Mouse (Mus musculus) v-Abl transformed pro-B cells (cell line): Measurements from ENCODE around the gene Exoc3l2.
"Not testable (repeated sequence)": the region's sequence is repeated elsewhere in the genome, so short reads cannot be mapped to it uniquely, and the experiment has no call there.

Experiments used
- in situ Hi-C, 2 experiments: fragments of 400-800 bp; cut with MboI; formaldehyde crosslinking; loops; one replicate each; pipeline ENCODE4 v1.15.1; 2025; ENCODE audit not compliant: unreplicated experiment in 2 of 2

Gene Exoc3l2

GRCm38 (mm10) chr7:19508924-19509568 lies 45.9 kb downstream of the Exoc3l2 start:
- in situ Hi-C loops: loop anchor here (5.0 to 10.0 kb wide), 3 partner anchors 33 to 106 kb away; partner anchors contain the start of genes Gemin7 (in 1 of the 2) and Zfp296 (in 1 of the 2)

- in situ Hi-C loops: loop anchor here (5.0 to 10.0 kb wide), 3 partner anchors 33 to 105 kb away; partner anchors contain the start of genes Gemin7 (in 1 of the 2) and Zfp296 (in 1 of the 2)
These were observed 46.7 kb downstream of the Exoc3l2 start for GRCm38 (mm10) chr7:19509786-19510185.

GRCm38 (mm10) chr7:19511934-19512333 lies 48.8 kb downstream of the Exoc3l2 start:
- in situ Hi-C loops: not testable (repeated sequence)

GRCm38 (mm10) chr7:19512353-19512752 lies 49.2 kb downstream of the Exoc3l2 start:
- in situ Hi-C loops: no loop called here

GRCm38 (mm10) chr7:19517652-19518365 lies 54.7 kb downstream of the Exoc3l2 start, which contains the start of gene Nkpd1:
Gene Nkpd1, plus strand, starts transcription at chr7:19517838.
- in situ Hi-C loops: no loop called here

- in situ Hi-C loops: no loop called here
These were observed 56.9 kb downstream of the Exoc3l2 start for GRCm38 (mm10) chr7:19520032-19520431.

- in situ Hi-C loops: no loop called here
These were observed 60.1 kb downstream of the Exoc3l2 start for GRCm38 (mm10) chr7:19523017-19523756.

GRCm38 (mm10) chr7:19523757-19524419 lies 60.8 kb downstream of the Exoc3l2 start:
- in situ Hi-C loops: no loop called here

- in situ Hi-C loops: no loop called here
These were observed 61.4 kb downstream of the Exoc3l2 start for GRCm38 (mm10) chr7:19524420-19525104.

GRCm38 (mm10) chr7:19525105-19525481 lies 62.0 kb downstream of the Exoc3l2 start:
- in situ Hi-C loops: no loop called here

- in situ Hi-C loops: no loop called here
These were observed 67.9 kb downstream of the Exoc3l2 start for GRCm38 (mm10) chr7:19531077-19531476.

GRCm38 (mm10) chr7:19532240-19532639 lies 69.1 kb downstream of the Exoc3l2 start:
- in situ Hi-C loops: no loop called here

- in situ Hi-C loops: no loop called here
These were observed 71.5 kb downstream of the Exoc3l2 start for GRCm38 (mm10) chr7:19534676-19535075.

- in situ Hi-C loops: loop anchor here (5.0 kb wide), 1 partner anchor 34 kb away; the partner anchor contains the start of genes Bloc1s3 (in 2 of the 2) and Trappc6a (in 2 of the 2)
These were observed 77.8 kb downstream of the Exoc3l2 start for GRCm38 (mm10) chr7:19540771-19541566.

- in situ Hi-C loops: loop anchor here (5.0 kb wide), 1 partner anchor 34 kb away; the partner anchor contains the start of genes Bloc1s3 (in 2 of the 2) and Trappc6a (in 2 of the 2)
These were observed 78.6 kb downstream of the Exoc3l2 start for GRCm38 (mm10) chr7:19541681-19542154.

GRCm38 (mm10) chr7:19542155-19542691 lies 79.1 kb downstream of the Exoc3l2 start:
- in situ Hi-C loops: loop anchor here (5.0 kb wide), 1 partner anchor 35 kb away; the partner anchor contains the start of genes Bloc1s3 (in 2 of the 2) and Trappc6a (in 2 of the 2)

- in situ Hi-C loops: loop anchor here (5.0 kb wide), 1 partner anchor 36 kb away; the partner anchor contains the start of genes Bloc1s3 (in 2 of the 2) and Trappc6a (in 2 of the 2)
These were observed 80.5 kb downstream of the Exoc3l2 start for GRCm38 (mm10) chr7:19543584-19543983.

- in situ Hi-C loops: no loop called here
These were observed 82.9 kb downstream of the Exoc3l2 start for GRCm38 (mm10) chr7:19546007-19546406.
